Mouse (Mus musculus) forebrain, embryonic 12.5 days (tissue): ENCODE data around the gene Spem1. TPM values are rescaled to one million over a fixed set of nuclear protein-coding genes. Genes with fewer than 3 reads are reported as not detected.

Source experiments
- ATAC-seq: fragments of 200-750 bp; cut with Nextera tagmentation; 2 replicates; pipeline ENCODE4 v1.8.0; 2017; ENCODE audit warnings: moderate TSS enrichment; ENCODE audit not compliant: low FRiP score
- H3K27ac ChIP-seq: fragments of 300-500 bp; sonication (generic); 2 replicates; pipeline ENCODE4 v1.5.1; 2016; ENCODE audit warnings: mild to moderate bottlenecking
- H3K27me3 ChIP-seq: fragments of 300-500 bp; sonication (generic); 2 replicates; pipeline ENCODE4 v1.6.1; 2016; ENCODE audit warnings: mild to moderate bottlenecking
- H3K36me3 ChIP-seq: fragments of 300-500 bp; sonication (generic); replicated peaks from 2 replicates; pipeline ENCODE4 v1.6.1; 2016; ENCODE audit warnings: mild to moderate bottlenecking
- H3K4me1 ChIP-seq: fragments of 300-500 bp; sonication (generic); 2 replicates; pipeline ENCODE4 v1.6.1; 2016
- H3K4me2 ChIP-seq: fragments of 300-500 bp; sonication (generic); 2 replicates; pipeline ENCODE4 v1.6.1; 2016; ENCODE audit warnings: mild to moderate bottlenecking, moderate library complexity
- H3K4me3 ChIP-seq: fragments of 300-500 bp; sonication (generic); replicated peaks from 2 replicates; pipeline ENCODE4 v1.5.1; 2016; ENCODE audit warnings: mild to moderate bottlenecking
- H3K9ac ChIP-seq: fragments of 300-500 bp; sonication (generic); 2 replicates; pipeline ENCODE4 v1.6.1; 2016; ENCODE audit warnings: mild to moderate bottlenecking
- H3K9me3 ChIP-seq: fragments of 300-500 bp; sonication (generic); 2 replicates; pipeline ENCODE4 v1.6.1; 2016
- WGBS: fragments of 180-500 bp; shearing (Covaris S2); methylation state at CpG from one replicate; pipeline ENCODE4 v1.1.7; 2016; 5-methylcytosine and 5-hydroxymethylcytosine counted together
- polyA plus RNA-seq: library from polyadenylated mRNA; unstranded; fragments of >200 nt; fragmentation: Nextera tagmentation; extraction: Ambion mirVana; gene quantifications from 2 replicates; pipeline ENCODE4 v1.2.1, GENCODE M21; 2016

Gene Spem1
- polyA plus RNA-seq, 1 experiment from 2014 or later: 0.24 TPM

GRCm38 (mm10) chr11:69834001-69834549 lies 12.1 kb upstream of the Spem1 start:
- Histone ChIP-seq H3K9ac (peak overlapping the region; percentile 94), H3K4me3 (peak overlapping the region; percentile 87), H3K4me2 (peak overlapping the region; percentile 80), H3K9me3 (no peaks in the 10 kb centered on the region), H3K36me3 (peaks cover 32% of the 10 kb centered on the region), H3K27me3 (peaks cover 7% of the 10 kb centered on the region), H3K4me1 (peaks cover 48% of the 10 kb centered on the region), H3K27ac (peak overlapping the region; percentile 96)
- 7% methylated on average over 40 of the region's 48 CpGs for WGBS
- ATAC-seq: no peak

- peak overlapping the region; percentile 80 for H3K4me2 ChIP-seq
- 59% methylated on average over 8 of the region's 8 CpGs for WGBS
- peaks cover 47% of the 10 kb centered on the region for H3K4me1 ChIP-seq
- H3K9ac ChIP-seq: peak overlapping the region; percentile 94
- ATAC-seq: no peak
- peaks cover 37% of the 10 kb centered on the region for H3K36me3 ChIP-seq
- H3K9me3 ChIP-seq: no peaks in the 10 kb centered on the region
- 0 out of 2 replicates have a peak overlapping the region, but pooled peaks have one; percentile 96 for H3K27ac ChIP-seq
- peaks cover 7% of the 10 kb centered on the region for H3K27me3 ChIP-seq
- peak overlapping the region; percentile 87 for H3K4me3 ChIP-seq
These were observed 11.6 kb upstream of the Spem1 start for GRCm38 (mm10) chr11:69833554-69833953.

GRCm38 (mm10) chr11:69828832-69829231 lies 6.9 kb upstream of the Spem1 start:
- H3K27me3 ChIP-seq: peaks cover 3% of the 10 kb centered on the region
- H3K36me3 ChIP-seq: peaks cover 82% of the 10 kb centered on the region
- 60% methylated on average over 5 of the region's 5 CpGs for WGBS
- no peak overlapping the region for H3K9ac ChIP-seq
- no peak overlapping the region for H3K27ac ChIP-seq
- no peak overlapping the region for H3K4me3 ChIP-seq
- ATAC-seq: no peak
- peaks cover 13% of the 10 kb centered on the region for H3K4me1 ChIP-seq
- no peaks in the 10 kb centered on the region for H3K9me3 ChIP-seq
- no peak overlapping the region for H3K4me2 ChIP-seq

- no peak overlapping the region for H3K4me2 ChIP-seq
- no peak overlapping the region for H3K9ac ChIP-seq
- H3K9me3 ChIP-seq: no peaks in the 10 kb centered on the region
- H3K36me3 ChIP-seq: peaks cover 45% of the 10 kb centered on the region
- no peak for ATAC-seq
- H3K4me1 ChIP-seq: no peaks in the 10 kb centered on the region; the same call in 1 of the 2 replicates
- WGBS: 87% methylated on average over 2 of the region's 2 CpGs
- H3K27me3 ChIP-seq: no peaks in the 10 kb centered on the region
- H3K27ac ChIP-seq: no peak overlapping the region
- no peak overlapping the region for H3K4me3 ChIP-seq
These were observed 1.5 kb upstream of the Spem1 start for GRCm38 (mm10) chr11:69823456-69823855.

GRCm38 (mm10) chr11:69818871-69819270 lies 3.1 kb downstream of the Spem1 start:
- Histone ChIP-seq H3K27me3 (no peaks in the 10 kb centered on the region), H3K4me1 (no peaks in the 10 kb centered on the region), H3K4me3 (no peak overlapping the region), H3K9ac (no peak overlapping the region), H3K4me2 (no peak overlapping the region), H3K9me3 (0 out of 2 replicates have a peak, but pooled peaks cover 5% of the 10 kb centered on the region), H3K27ac (no peak overlapping the region), H3K36me3 (no peaks in the 10 kb centered on the region; the same call in 1 of the 2 replicates)
- no peak for ATAC-seq
- 93% methylated on average over 8 of the region's 8 CpGs for WGBS

GRCm38 (mm10) chr11:69818365-69818764 lies 3.6 kb downstream of the Spem1 start, which contains the start of gene Spem2:
Gene Spem2 (minus strand): TSS chr11:69818465.
- no peak within 1 kb of the TSS for H3K9ac ChIP-seq
- H3K27me3 ChIP-seq: no peaks in the 10 kb centered on the region
- 0 out of 2 replicates have a peak, but pooled peaks cover 5% of the 10 kb centered on the region for H3K9me3 ChIP-seq
- ATAC-seq: no peak
- WGBS: 87% methylated on average over 2 of the region's 2 CpGs
- no peaks in the 10 kb centered on the region for H3K36me3 ChIP-seq
- no peak within 1 kb of the TSS for H3K4me2 ChIP-seq
- H3K27ac ChIP-seq: no peak within 1 kb of the TSS
- no peak within 1 kb of the TSS for H3K4me3 ChIP-seq
- no peaks in the 10 kb centered on the region for H3K4me1 ChIP-seq

- no peaks in the 10 kb centered on the region for H3K4me1 ChIP-seq
- no peak overlapping the region for H3K4me3 ChIP-seq
- H3K36me3 ChIP-seq: no peaks in the 10 kb centered on the region
- no peaks in the 10 kb centered on the region for H3K27me3 ChIP-seq
- no peak overlapping the region for H3K4me2 ChIP-seq
- H3K27ac ChIP-seq: no peak overlapping the region
- H3K9ac ChIP-seq: no peak overlapping the region
- ATAC-seq: no peak
- 0 out of 2 replicates have a peak, but pooled peaks cover 5% of the 10 kb centered on the region for H3K9me3 ChIP-seq
- 90% methylated on average over 12 of the region's 12 CpGs for WGBS
These were observed 5.5 kb downstream of the Spem1 start for GRCm38 (mm10) chr11:69816520-69816919.

GRCm38 (mm10) chr11:69815155-69815554 lies 6.8 kb downstream of the Spem1 start, which contains the start of gene Gm39566:
Gene Gm39566 (minus strand): TSS chr11:69815298.
- H3K27ac ChIP-seq: no peak within 1 kb of the TSS
- ATAC-seq: no peak
- H3K27me3 ChIP-seq: no peaks in the 10 kb centered on the region
- 0 out of 2 replicates have a peak, but pooled peaks cover 5% of the 10 kb centered on the region for H3K9me3 ChIP-seq
- H3K36me3 ChIP-seq: no peaks in the 10 kb centered on the region
- H3K4me1 ChIP-seq: no peaks in the 10 kb centered on the region
- no peak within 1 kb of the TSS for H3K9ac ChIP-seq
- H3K4me2 ChIP-seq: no peak within 1 kb of the TSS
- WGBS: 64% methylated on average over 10 of the region's 10 CpGs
- H3K4me3 ChIP-seq: no peak within 1 kb of the TSS

- ATAC-seq: no peak
- Histone ChIP-seq H3K27me3 (peaks cover 27% of the 10 kb centered on the region), H3K9me3 (no peaks in the 10 kb centered on the region), H3K4me3 (no peak overlapping the region), H3K9ac (no peak overlapping the region), H3K36me3 (no peaks in the 10 kb centered on the region), H3K4me2 (no peak overlapping the region), H3K4me1 (0 out of 2 replicates have a peak, but pooled peaks cover 4% of the 10 kb centered on the region), H3K27ac (no peak overlapping the region)
These were observed 11.7 kb downstream of the Spem1 start for GRCm38 (mm10) chr11:69810280-69810679.

GRCm38 (mm10) chr11:69807641-69808040 lies 14.3 kb downstream of the Spem1 start:
- no peak for ATAC-seq
- Histone ChIP-seq H3K4me3 (no peak overlapping the region), H3K9me3 (no peaks in the 10 kb centered on the region), H3K9ac (no peak overlapping the region), H3K4me2 (no peak overlapping the region), H3K27me3 (peaks cover 53% of the 10 kb centered on the region), H3K27ac (no peak overlapping the region), H3K4me1 (peaks cover 28% of the 10 kb centered on the region), H3K36me3 (no peaks in the 10 kb centered on the region)
- WGBS: 91% methylated on average over 2 of the region's 2 CpGs

- H3K27ac ChIP-seq: no peak overlapping the region
- no peak overlapping the region for H3K9ac ChIP-seq
- H3K9me3 ChIP-seq: no peaks in the 10 kb centered on the region
- WGBS: 77% methylated on average over 4 of the region's 4 CpGs
- H3K27me3 ChIP-seq: peaks cover 66% of the 10 kb centered on the region
- H3K36me3 ChIP-seq: no peaks in the 10 kb centered on the region
- H3K4me2 ChIP-seq: no peak overlapping the region
- H3K4me3 ChIP-seq: no peak overlapping the region
- peaks cover 40% of the 10 kb centered on the region for H3K4me1 ChIP-seq
- no peak for ATAC-seq
These were observed 15.6 kb downstream of the Spem1 start for GRCm38 (mm10) chr11:69806378-69806777.

- Histone ChIP-seq H3K4me3 (0 out of 2 replicates have a peak within 1 kb of the TSS, but pooled peaks have one; percentile 58), H3K4me1 (peaks cover 50% of the 10 kb centered on the region), H3K36me3 (no peaks in the 10 kb centered on the region), H3K4me2 (peak within 1 kb of the TSS; percentile 84), H3K9ac (no peak within 1 kb of the TSS), H3K27ac (no peak within 1 kb of the TSS), H3K9me3 (no peaks in the 10 kb centered on the region), H3K27me3 (peaks cover 68% of the 10 kb centered on the region)
- 4% methylated on average over 29 of the region's 29 CpGs for WGBS
- no peak for ATAC-seq
These were observed 16.7 kb downstream of the Spem1 start, which contains the start of gene Tmem102 for GRCm38 (mm10) chr11:69804972-69805909. Gene Tmem102 (minus strand): TSS chr11:69805624.
